Mouse (Mus musculus) erythroblast, embryonic 14.5 days (primary cell): ENCODE results near the gene Wdr90.

Experiments used
- GATA1 ChIP-seq: IDR thresholded peaks from 2 replicates; pipeline ENCODE4 v1.6.1; 2012; ENCODE audit warnings: low read length, inconsistent platforms, mixed read lengths
- TAL1 ChIP-seq: IDR thresholded peaks from 3 replicates; pipeline ENCODE4 v1.6.1; 2012; ENCODE audit warnings: low read length, inconsistent platforms, mixed read lengths

DNA sequence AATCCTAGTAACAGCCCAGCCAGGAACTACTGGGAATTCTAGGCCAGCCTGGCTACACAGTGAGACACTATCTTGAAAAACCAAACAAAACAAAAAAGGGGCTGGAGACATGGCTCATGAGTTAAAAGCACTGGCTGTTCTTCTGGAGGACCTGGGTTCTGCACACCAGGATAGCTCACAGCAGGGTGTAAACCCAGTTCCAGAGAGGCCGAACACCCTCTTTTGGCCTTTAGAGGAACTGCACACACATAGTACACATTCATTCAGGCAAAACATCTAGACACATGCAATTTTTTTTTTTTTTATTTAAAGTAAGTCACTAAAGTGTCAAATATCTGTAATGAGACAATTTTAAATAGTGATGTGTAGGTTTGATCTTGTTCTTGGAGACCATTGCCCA, 38.9 kb upstream of the Wdr90 start:
- TF ChIP-seq GATA1, result no peak
- TF ChIP-seq TAL1, result no peak
